Mouse (Mus musculus): ENCODE data around the gene Oca2. TPM values are rescaled to one million over a fixed set of nuclear protein-coding genes. Genes with fewer than 3 reads are reported as not detected.

Gene Oca2
- polyA plus RNA-seq, 1 experiment: not detected

GRCm38 (mm10) chr7:56314358-56314757, 74.8 kb downstream of the Oca2 start:
- no peak overlapping the region for H3K4me3 ChIP-seq (ENCODE audit: insufficient read depth, low read depth, low read length)
- no peak overlapping the region for H3K27ac ChIP-seq (replicated peaks; ENCODE audit: low read depth, low read length)
- no peaks in the 10 kb centered on the region for H3K4me1 ChIP-seq (ENCODE audit: control insufficient read depth, insufficient read depth, insufficient read length, low read length)

GRCm38 (mm10) chr7:56315630-56316529, 76.3 kb downstream of the Oca2 start:
- Histone ChIP-seq H3K4me1 (ENCODE audit: control insufficient read depth, insufficient read depth, insufficient read length, low read length) (no peaks in the 10 kb centered on the region), H3K4me3 (ENCODE audit: insufficient read depth, low read depth, low read length) (no peak overlapping the region)

GRCm38 (mm10) chr7:56327738-56328137, 88.2 kb downstream of the Oca2 start:
- Histone ChIP-seq H3K4me1 (ENCODE audit: control insufficient read depth, insufficient read depth, insufficient read length, low read length) (no peaks in the 10 kb centered on the region), H3K4me3 (ENCODE audit: insufficient read depth, low read depth, low read length) (no peak overlapping the region), H3K27ac (replicated peaks; ENCODE audit: low read depth, low read length) (no peak overlapping the region)

More at GRCm38 (mm10) chr7:56315630-56316529, 76.3 kb downstream of the Oca2 start:
- H3K27ac ChIP-seq (replicated peaks; ENCODE audit: low read depth, low read length): no peak overlapping the region

- Histone ChIP-seq H3K4me3 (ENCODE audit: insufficient read depth, low read depth, low read length) (no peak overlapping the region), H3K4me1 (ENCODE audit: control insufficient read depth, insufficient read depth, insufficient read length, low read length) (no peaks in the 10 kb centered on the region), H3K27ac (replicated peaks; ENCODE audit: low read depth, low read length) (no peak overlapping the region)
These were observed 109.0 kb downstream of the Oca2 start for GRCm38 (mm10) chr7:56348528-56348927.

GRCm38 (mm10) chr7:56356658-56357342, 117.2 kb downstream of the Oca2 start:
- no peak overlapping the region for H3K27ac ChIP-seq (replicated peaks; ENCODE audit: low read depth, low read length)
- no peaks in the 10 kb centered on the region for H3K4me1 ChIP-seq (ENCODE audit: control insufficient read depth, insufficient read depth, insufficient read length, low read length)
- H3K4me3 ChIP-seq (ENCODE audit: insufficient read depth, low read depth, low read length): no peak overlapping the region

- Histone ChIP-seq H3K27ac (replicated peaks; ENCODE audit: low read depth, low read length) (no peak overlapping the region), H3K4me3 (ENCODE audit: insufficient read depth, low read depth, low read length) (no peak overlapping the region), H3K4me1 (ENCODE audit: control insufficient read depth, insufficient read depth, insufficient read length, low read length) (no peaks in the 10 kb centered on the region)
These were observed 142.3 kb downstream of the Oca2 start for GRCm38 (mm10) chr7:56381750-56382421.

GRCm38 (mm10) chr7:56382706-56383105, 143.1 kb downstream of the Oca2 start:
- Histone ChIP-seq H3K27ac (replicated peaks; ENCODE audit: low read depth, low read length) (no peak overlapping the region), H3K4me1 (ENCODE audit: control insufficient read depth, insufficient read depth, insufficient read length, low read length) (no peaks in the 10 kb centered on the region), H3K4me3 (ENCODE audit: insufficient read depth, low read depth, low read length) (no peak overlapping the region)

GRCm38 (mm10) chr7:56388295-56388694, 148.7 kb downstream of the Oca2 start:
- H3K27ac ChIP-seq (replicated peaks; ENCODE audit: low read depth, low read length): no peak overlapping the region
- no peak overlapping the region for H3K4me3 ChIP-seq (ENCODE audit: insufficient read depth, low read depth, low read length)
- no peaks in the 10 kb centered on the region for H3K4me1 ChIP-seq (ENCODE audit: control insufficient read depth, insufficient read depth, insufficient read length, low read length)

GRCm38 (mm10) chr7:56418182-56418836, 178.7 kb downstream of the Oca2 start:
- H3K4me3 ChIP-seq (ENCODE audit: insufficient read depth, low read depth, low read length): no peak overlapping the region
- H3K27ac ChIP-seq (replicated peaks; ENCODE audit: low read depth, low read length): no peak overlapping the region
- H3K4me1 ChIP-seq (ENCODE audit: control insufficient read depth, insufficient read depth, insufficient read length, low read length): no peaks in the 10 kb centered on the region

GRCm38 (mm10) chr7:56419253-56419844, 179.8 kb downstream of the Oca2 start:
- no peak overlapping the region for H3K27ac ChIP-seq (replicated peaks; ENCODE audit: low read depth, low read length)

GRCm38 (mm10) chr7:56421946-56422345, 182.4 kb downstream of the Oca2 start:
- H3K27ac ChIP-seq (replicated peaks; ENCODE audit: low read depth, low read length): no peak overlapping the region
- no peaks in the 10 kb centered on the region for H3K4me1 ChIP-seq (ENCODE audit: control insufficient read depth, insufficient read depth, insufficient read length, low read length)
- no peak overlapping the region for H3K4me3 ChIP-seq (ENCODE audit: insufficient read depth, low read depth, low read length)

More at GRCm38 (mm10) chr7:56419253-56419844, 179.8 kb downstream of the Oca2 start:
- Histone ChIP-seq H3K4me1 (ENCODE audit: control insufficient read depth, insufficient read depth, insufficient read length, low read length) (no peaks in the 10 kb centered on the region), H3K4me3 (ENCODE audit: insufficient read depth, low read depth, low read length) (no peak overlapping the region)

- Histone ChIP-seq H3K4me1 (ENCODE audit: control insufficient read depth, insufficient read depth, insufficient read length, low read length) (no peaks in the 10 kb centered on the region), H3K27ac (replicated peaks; ENCODE audit: low read depth, low read length) (no peak overlapping the region), H3K4me3 (ENCODE audit: insufficient read depth, low read depth, low read length) (no peak overlapping the region)
These were observed 184.0 kb downstream of the Oca2 start for GRCm38 (mm10) chr7:56423548-56423947.

- no peaks in the 10 kb centered on the region for H3K4me1 ChIP-seq (ENCODE audit: control insufficient read depth, insufficient read depth, insufficient read length, low read length)
- H3K27ac ChIP-seq (replicated peaks; ENCODE audit: low read depth, low read length): no peak overlapping the region
- no peak overlapping the region for H3K4me3 ChIP-seq (ENCODE audit: insufficient read depth, low read depth, low read length)
These were observed 221.4 kb downstream of the Oca2 start for GRCm38 (mm10) chr7:56460814-56461520.

GRCm38 (mm10) chr7:56498242-56498641, 258.7 kb downstream of the Oca2 start:
- no peak overlapping the region for H3K27ac ChIP-seq (replicated peaks; ENCODE audit: low read depth, low read length)
- H3K4me3 ChIP-seq (ENCODE audit: insufficient read depth, low read depth, low read length): no peak overlapping the region
- no peaks in the 10 kb centered on the region for H3K4me1 ChIP-seq (ENCODE audit: control insufficient read depth, insufficient read depth, insufficient read length, low read length)

All from brown adipose tissue, adult 24 weeks (tissue).